Mouse (Mus musculus) erythroblast, embryonic 14.5 days (primary cell): ENCODE results near the gene Dync1i2.

Experiments
- GATA1 ChIP-seq: IDR thresholded peaks from 2 replicates; pipeline ENCODE4 v1.6.1; 2012; ENCODE audit warnings: low read length, inconsistent platforms, mixed read lengths
- TAL1 ChIP-seq: IDR thresholded peaks from 3 replicates; pipeline ENCODE4 v1.6.1; 2012; ENCODE audit warnings: low read length, inconsistent platforms, mixed read lengths

DNA sequence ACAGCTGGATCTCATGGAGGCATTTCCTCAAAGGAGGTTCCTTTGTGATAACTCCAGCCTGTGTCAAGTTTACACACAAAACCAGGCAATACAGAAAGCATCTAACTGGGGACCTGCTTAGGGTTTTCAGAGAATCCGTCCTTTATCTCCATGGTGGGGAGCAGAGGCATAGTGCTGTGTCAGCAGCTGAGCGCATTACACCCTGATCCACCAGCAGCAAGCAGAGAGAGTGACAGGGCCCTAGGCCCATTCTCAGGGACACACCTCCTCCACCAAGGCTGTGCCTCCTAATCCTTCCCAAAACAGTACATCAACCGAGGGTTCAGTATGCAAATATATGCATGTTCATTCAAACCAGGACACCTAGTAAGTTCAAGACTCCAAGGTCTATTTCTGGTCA, 38.5 kb upstream of the Dync1i2 start:
- no peak for TF ChIP-seq TAL1
- no peak for TF ChIP-seq GATA1
